Mouse (Mus musculus) thymus, adult 2 months (tissue): ENCODE results near the gene Gamt.

Source experiments
- CTCF ChIP-seq: fragments of 200-500 bp; IDR thresholded peaks from 2 replicates; pipeline ENCODE4 v1.5.1; 2012; ENCODE audit warnings: mild to moderate bottlenecking, control low read depth, low read length, moderate library complexity, borderline replicate concordance; ENCODE audit not compliant: control insufficient read depth, poor library complexity, insufficient read depth; ENCODE audit errors: extremely low read depth
- POLR2A ChIP-seq: fragments of 200-500 bp; IDR thresholded peaks from 2 replicates; pipeline ENCODE4 v1.6.1; 2012; ENCODE audit warnings: mild to moderate bottlenecking, low read length, control low read depth, moderate library complexity; ENCODE audit not compliant: control insufficient read depth, poor library complexity, insufficient read depth; ENCODE audit errors: extremely low read depth

- TF ChIP-seq CTCF (no peak), POLR2A (no peak)
Measured at GRCm38 (mm10) chr10:80270099-80270498, 9.3 kb upstream of the Gamt start.
